ENCODE assay signal across 24 mouse cellular contexts in the genomic region with DNA sequence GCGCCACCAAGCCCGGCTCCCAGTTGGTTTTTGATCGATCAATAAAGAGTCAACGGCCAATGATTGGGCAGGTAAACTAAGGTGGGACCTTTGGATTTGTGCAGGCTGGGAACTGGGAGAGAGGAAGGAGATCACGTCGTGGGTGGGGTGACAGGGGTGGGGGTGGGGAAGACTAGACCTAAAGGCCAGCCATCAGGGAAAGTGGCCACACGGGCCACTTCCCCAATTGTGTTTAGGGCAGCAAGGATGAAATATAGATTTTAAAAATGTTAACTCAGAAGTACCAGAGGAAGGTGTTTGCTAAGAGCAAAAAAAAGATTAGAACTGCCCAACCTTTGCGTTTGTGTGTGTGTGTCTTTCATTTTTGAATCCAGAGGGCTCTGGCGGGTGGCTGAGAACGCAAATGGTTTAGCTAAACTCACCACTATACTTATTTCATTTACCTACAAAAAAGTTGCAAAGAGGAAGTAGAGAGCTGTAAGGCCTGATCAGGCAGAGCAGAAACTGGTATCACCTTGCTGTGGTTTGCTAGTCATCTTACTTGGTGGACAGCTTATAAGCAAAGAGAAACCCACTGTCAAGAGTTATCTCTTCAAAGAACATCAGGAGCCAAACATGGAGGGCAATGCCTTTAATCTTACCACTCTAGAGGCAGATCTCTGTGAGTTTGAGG. TPM values are rescaled to one million over a fixed set of nuclear protein-coding genes. Genes with fewer than 3 reads are reported as not detected.
DNase-seq lines count a peak whose midpoint lies in the region; ATAC-seq and TF ChIP-seq lines count a peak whose summit lies in the region.
"Had no signal": no experiment of that assay in that cellular context is flagged by ENCODE, and none has a peak within 500 bp of the region (broad histone marks: within the 10 kb centered on the region; RNA-seq: fewer than 3 reads in every experiment).

No protein-coding gene starts in this region.

- no peaks in the 10 kb centered on the region for H3K79me2 ChIP-seq in CH12.LX (replicated peaks; ENCODE audit: control insufficient read depth, extremely low read depth, insufficient read depth, poor library complexity, severe bottlenecking)

- peak overlapping the region; percentile 83 for H3K4me2 ChIP-seq in CH12.LX (ENCODE audit: insufficient read depth, low read depth, poor library complexity, severe bottlenecking)
- no peak overlapping the region for H3K4me2 ChIP-seq in kidney, embryonic 14.5 days (replicated peaks; ENCODE audit: low read depth, low read length)
- H3K4me2 ChIP-seq in liver, embryonic 12.5 days: no peak overlapping the region
- H3K4me2 ChIP-seq: forebrain, embryonic 13.5 days; heart, embryonic 11.5 days; heart, embryonic 15.5 days; hindbrain, embryonic 14.5 days; intestine, embryonic 15.5 days had no signal

- TF ChIP-seq RAD21 in CH12.LX (IDR thresholded peaks at IDR 0.05; ENCODE audit: low read depth, low read length): no peak

- TF ChIP-seq EP300 in CH12.LX (IDR thresholded peaks at IDR 0.05; ENCODE audit: low read length): peak; percentile 49; the same call in 1 of the 2 replicates

- TF ChIP-seq CTCF in spleen, adult 2 months (IDR thresholded peaks at IDR 0.05; ENCODE audit: extremely low read depth, insufficient read depth, insufficient read length, insufficient replicate concordance): no peak
- no peak for TF ChIP-seq CTCF in CH12.LX (conservative IDR thresholded peaks at IDR 0.05 in 1 of 2, IDR thresholded peaks at IDR 0.05 in 1 of 2; ENCODE audit: low read depth in 2 of 2, low read length in 2 of 2)

- no peak overlapping the region for H3K4me3 ChIP-seq in spleen, adult 2 months (ENCODE audit: extremely low read depth, insufficient read depth, insufficient read length)
- no peak overlapping the region for H3K4me3 ChIP-seq in CH12.LX (replicated peaks in 1 of 3; ENCODE audit: low read depth in 2 of 3, low read length in 2 of 3, poor library complexity in 1 of 3)
- H3K4me3 ChIP-seq in kidney, embryonic 14.5 days (ENCODE audit: low read length): no peak overlapping the region
- no peak overlapping the region for H3K4me3 ChIP-seq in liver, embryonic 12.5 days
- H3K4me3 ChIP-seq: embryonic facial prominence, embryonic 10.5 days; forebrain, embryonic 13.5 days; heart, embryonic 15.5 days; hindbrain, embryonic 10.5 days; intestine, embryonic 15.5 days had no signal

- H3K27me3 ChIP-seq in spleen, adult 2 months (ENCODE audit: control insufficient read depth, insufficient read depth, low read length): no peaks in the 10 kb centered on the region
- H3K27me3 ChIP-seq in CH12.LX (replicated peaks): no peaks in the 10 kb centered on the region
- no peaks in the 10 kb centered on the region for H3K27me3 ChIP-seq in kidney, embryonic 14.5 days (ENCODE audit: control insufficient read depth, insufficient read depth, low read length)
- no peaks in the 10 kb centered on the region for H3K27me3 ChIP-seq in liver, embryonic 12.5 days (replicated peaks)
- H3K27me3 ChIP-seq: forebrain, embryonic 13.5 days; heart, embryonic 15.5 days; intestine, embryonic 15.5 days had no signal

- TF ChIP-seq POLR2A in spleen, adult 2 months (IDR thresholded peaks at IDR 0.05; ENCODE audit: low read depth, low read length): no peak
- TF ChIP-seq POLR2A in CH12.LX (IDR thresholded peaks at IDR 0.05; ENCODE audit: low read depth, low read length): no peak

- DNase-seq in spleen, adult 2 months (ENCODE audit: low read depth in 1 of 2, low spot score in 2 of 2): peak in 1 of 2 experiments; percentile 10
- no peak for DNase-seq in spleen, postnatal 14 days (ENCODE audit: low spot score in 2 of 2)
- DNase-seq in CH12.LX (ENCODE audit: extremely low read depth): peak; percentile 51
- no peak for DNase-seq in layer of hippocampus, adult 11-12 months (ENCODE audit: low spot score)
- DNase-seq: adrenal gland, adult 2 months; adrenal gland, postnatal 36 days; cerebellum, adult 2 months; cerebellum, postnatal 10 days; forebrain, postnatal 0 days; gastrocnemius, postnatal 14 days; heart, adult 18-20 months; heart, postnatal 14 days had no signal

- peak; percentile 65 for ATAC-seq in granulocyte monocyte progenitor cell, adult 5-6 weeks (replicated peaks; ENCODE audit: poor library complexity, severe bottlenecking)
- peak; percentile 67; the same call in 1 of the 2 replicates for ATAC-seq in neutrophil, adult 5-6 weeks (ENCODE audit: extremely low read depth, insufficient number of reproducible peaks, low FRiP score, poor library complexity, severe bottlenecking)
- ATAC-seq in kidney, embryonic 14.5 days (ENCODE audit: low FRiP score, low TSS enrichment): no peak
- ATAC-seq in liver, embryonic 12.5 days: no peak
- ATAC-seq: CD4-positive, CD25-positive, alpha-beta regulatory T cell, adult 4 months; forebrain, embryonic 13.5 days; forebrain, postnatal 0 days; intestine, embryonic 15.5 days had no signal

- no peaks in the 10 kb centered on the region for H3K9me3 ChIP-seq in CH12.LX (replicated peaks; ENCODE audit: low read length)
- no peaks in the 10 kb centered on the region for H3K9me3 ChIP-seq in kidney, embryonic 14.5 days (ENCODE audit: control insufficient read depth, low read length)
- H3K9me3 ChIP-seq in liver, embryonic 12.5 days (replicated peaks): no peaks in the 10 kb centered on the region
- H3K9me3 ChIP-seq: embryonic facial prominence, embryonic 10.5 days; forebrain, embryonic 13.5 days; heart, embryonic 15.5 days; hindbrain, embryonic 10.5 days; intestine, embryonic 15.5 days had no signal

- peak overlapping the region; percentile 51 for H3K9ac ChIP-seq in CH12.LX (ENCODE audit: insufficient read depth, low read depth)
- no peak overlapping the region for H3K9ac ChIP-seq in kidney, embryonic 14.5 days (ENCODE audit: low read depth, low read length)
- H3K9ac ChIP-seq in liver, embryonic 12.5 days: no peak overlapping the region
- H3K9ac ChIP-seq: forebrain, embryonic 13.5 days; forebrain, postnatal 0 days; heart, embryonic 15.5 days; hindbrain, embryonic 14.5 days; intestine, embryonic 15.5 days had no signal

- peaks cover 9% of the 10 kb centered on the region for H3K4me1 ChIP-seq in spleen, adult 2 months (ENCODE audit: control insufficient read depth, insufficient read depth, insufficient read length)
- H3K4me1 ChIP-seq in CH12.LX (ENCODE audit: control insufficient read depth in 1 of 2, insufficient read depth in 2 of 2): peaks cover 6 to 32% of the 10 kb centered on the region in 2 experiments; a peak in 3 of 4 replicates
- no peaks in the 10 kb centered on the region for H3K4me1 ChIP-seq in kidney, embryonic 14.5 days (ENCODE audit: control insufficient read depth, insufficient read depth, low read length)
- no peaks in the 10 kb centered on the region for H3K4me1 ChIP-seq in liver, embryonic 12.5 days
- H3K4me1 ChIP-seq: embryonic facial prominence, embryonic 10.5 days; forebrain, embryonic 13.5 days; heart, embryonic 15.5 days; hindbrain, embryonic 10.5 days; intestine, embryonic 15.5 days had no signal

- H3K36me3 ChIP-seq in spleen, adult 2 months (ENCODE audit: control insufficient read depth, insufficient read depth, low read length): no peaks in the 10 kb centered on the region
- no peaks in the 10 kb centered on the region for H3K36me3 ChIP-seq in CH12.LX (replicated peaks in 1 of 2; ENCODE audit: control insufficient read depth in 1 of 2, insufficient read depth in 1 of 2, low read length in 1 of 2)
- no peaks in the 10 kb centered on the region for H3K36me3 ChIP-seq in kidney, embryonic 14.5 days (ENCODE audit: control insufficient read depth, insufficient read depth, low read length)
- H3K36me3 ChIP-seq in liver, embryonic 12.5 days: no peaks in the 10 kb centered on the region
- H3K36me3 ChIP-seq: embryonic facial prominence, embryonic 10.5 days; heart, embryonic 15.5 days; hindbrain, embryonic 10.5 days; intestine, embryonic 15.5 days had no signal

- in situ Hi-C loops in CH12.LX (cut with MboI; ENCODE audit: low pct_ligation_motif_present, low pct_unique_long_range_greater_than_20kb, low sequenced_read_pairs): no loop called here

- dilution Hi-C loops in CH12.LX (cut with MboI; ENCODE audit: extremely low pct_ligation_motif_present, extremely low pct_unique_long_range_greater_than_20kb, low sequenced_read_pairs): no loop called here

- 50% methylated on average over 10 of the region's 10 CpGs for WGBS in spleen, adult 2 months
- 92% methylated on average over 10 of the region's 10 CpGs for WGBS in kidney, embryonic 14.5 days
- WGBS in liver, embryonic 12.5 days (ENCODE audit: insufficient replicate concordance): 60% methylated on average over 10 of the region's 10 CpGs

- peak overlapping the region; percentile 50; the same call in 1 of the 2 replicates for H3K27ac ChIP-seq in spleen, adult 2 months (ENCODE audit: insufficient read depth, low read length)
- no peak overlapping the region for H3K27ac ChIP-seq in CH12.LX (ENCODE audit: insufficient read depth, low read depth)
- H3K27ac ChIP-seq in kidney, embryonic 14.5 days (ENCODE audit: low read depth, low read length): no peak overlapping the region
- H3K27ac ChIP-seq in liver, embryonic 12.5 days: no peak overlapping the region
- H3K27ac ChIP-seq: embryonic facial prominence, embryonic 10.5 days; forebrain, embryonic 13.5 days; heart, embryonic 15.5 days; hindbrain, embryonic 10.5 days; hindbrain, embryonic 14.5 days; intestine, embryonic 15.5 days had no signal

TF ChIP-seq in CH12.LX, 34 proteins besides CTCF, POLR2A, EP300 and RAD21:
- TF ChIP-seq JUN (IDR thresholded peaks at IDR 0.05; ENCODE audit: insufficient read depth, low read depth, low read length) (no peak), MEF2A (IDR thresholded peaks at IDR 0.05; ENCODE audit: borderline replicate concordance, low read depth, low read length) (0 out of 2 replicates have a peak, but pooled peaks have one; percentile 10), ZKSCAN1 (IDR thresholded peaks at IDR 0.05; ENCODE audit: borderline replicate concordance, low read depth, low read length) (no peak), GABPA (IDR thresholded peaks at IDR 0.05; ENCODE audit: insufficient replicate concordance, low read depth, low read length) (no peak), ZC3H11A (IDR thresholded peaks at IDR 0.05; ENCODE audit: low read depth, low read length) (no peak), JUND (conservative IDR thresholded peaks at IDR 0.05; ENCODE audit: low read depth, low read length) (0 out of 2 replicates have a peak, but pooled peaks have one; percentile 22)

RNA-seq across cellular contexts. Expression of a gene that starts 14.1 kb away (rescaled TPM):
- polyA plus RNA-seq in spleen, adult 2 months (2012; rRNA removed): 9.0 and 9.1 TPM in 2 replicates
- total RNA-seq in CH12.LX (2012; rRNA removed) (22.1 and 22.6 TPM in 2 replicates), CH12.LX (2014; rRNA removed) (11.3 and 12.3 TPM in 2 replicates)
- polyA plus RNA-seq in CH12.LX (2012; ENCODE audit: insufficient read length, low read depth): 10.8 and 13.8 TPM in 2 replicates
- 14.0 and 15.8 TPM in 2 replicates for total RNA-seq in granulocyte monocyte progenitor cell, adult 5-6 weeks (2014; fragmentation: Nextera tagmentation)
- 19.3 and 21.8 TPM in 2 replicates for total RNA-seq in granulocyte monocyte progenitor cell, adult 5-6 weeks (2017)
- 59.2 and 64.0 TPM in 2 replicates for total RNA-seq in neutrophil, adult 5-6 weeks (2017)
- polyA plus RNA-seq in kidney, embryonic 14.5 days (2014; fragmentation: Nextera tagmentation; extraction: Ambion mirVana): 8.9 and 13.4 TPM in 2 replicates
- 3.3 and 3.6 TPM in 2 replicates for polyA plus RNA-seq in liver, embryonic 12.5 days (2016; fragmentation: Nextera tagmentation; extraction: Ambion mirVana)

Comparison
In these comparisons a context has a peak if more than half of its experiments do, and no peak if none do; other contexts are left out.
1. ATAC-seq: peak in granulocyte monocyte progenitor cell, adult 5-6 weeks (single experiment) and neutrophil, adult 5-6 weeks (single experiment); none in kidney, embryonic 14.5 days (single experiment) and liver, embryonic 12.5 days (single experiment).